ENCODE assay signal across 9 mouse cellular contexts in genomic region chr2:125516594-125516993, GRCm38 (mm10). TPM values are rescaled to one million over a fixed set of nuclear protein-coding genes. Genes with fewer than 3 reads are reported as not detected.
DNase-seq lines count a peak whose midpoint lies in the region; ATAC-seq and TF ChIP-seq lines count a peak whose summit lies in the region.
"Had no signal": no experiment of that assay in that cellular context is flagged by ENCODE, and none has a peak within 500 bp of the region (broad histone marks: within the 10 kb centered on the region; RNA-seq: fewer than 3 reads in every experiment).

No protein-coding gene starts in this region.

- no peaks in the 10 kb centered on the region for H3K4me1 ChIP-seq in lung, adult 2 months (ENCODE audit: control insufficient read depth, insufficient read depth, low read length)
- peaks cover 5% of the 10 kb centered on the region for H3K4me1 ChIP-seq in heart, adult 2 months (ENCODE audit: control insufficient read depth, insufficient read depth, low read length)

- peak; percentile 79 for TF ChIP-seq EP300 in heart, adult 2 months (IDR thresholded peaks at IDR 0.05; ENCODE audit: insufficient read depth, low read depth, low read length)

- intact Hi-C loops in heart, adult 2 months (cut with DNase I) = no loop called here

- whole genome bisulfite sequencing in lung, adult 2 months = 24% methylated on average over 4 of the region's 4 CpGs
- 12% methylated on average over 4 of the region's 4 CpGs for WGBS in heart, adult 2 months

- no peaks in the 10 kb centered on the region; the same call in 1 of the 2 replicates for H3K36me3 ChIP-seq in heart, adult 2 months (ENCODE audit: control insufficient read depth, insufficient read depth, low read length)

- TF ChIP-seq CTCF in lung, adult 2 months (IDR thresholded peaks at IDR 0.05; ENCODE audit: insufficient read depth, low read length) = no peak
- no peak for TF ChIP-seq CTCF in heart, adult 2 months (IDR thresholded peaks at IDR 0.05)

- H3K4me3 ChIP-seq in lung, adult 2 months (replicated peaks; ENCODE audit: extremely low read depth, low read depth, low read length) = no peak overlapping the region
- H3K4me3 ChIP-seq in heart, adult 2 months = no peak overlapping the region
- H3K4me3 ChIP-seq: erythroblast, embryonic 14.5 days had no signal

- no peaks in the 10 kb centered on the region for H3K79me2 ChIP-seq in heart, adult 2 months (replicated peaks; ENCODE audit: control insufficient read depth, insufficient read depth, low read length)

- ATAC-seq in monocyte, adult 5-6 weeks (replicated peaks; ENCODE audit: insufficient number of reproducible peaks, low FRiP score, low TSS enrichment, poor library complexity, severe bottlenecking) = no peak

- peak; percentile 39 to 58 for DNase-seq in lung, adult 18-20 months
- no peak for DNase-seq in lung, adult 2 months
- peak; percentile 72 to 81 for DNase-seq in heart, adult 2 months
- DNase-seq in kidney, postnatal 10 days = peak; percentile 88
- peak; percentile 46 for DNase-seq in mesoderm, embryonic 11.5 days (ENCODE audit: low read depth, low spot score)
- no peak for DNase-seq in cerebellum, adult 9-11 months
- DNase-seq in cerebellum, adult 8-10 months = no peak

- no peak for TF ChIP-seq POLR2A in lung, adult 2 months (IDR thresholded peaks at IDR 0.05; ENCODE audit: borderline replicate concordance, extremely low read depth, low read depth, low read length)
- TF ChIP-seq POLR2A in heart, adult 2 months (IDR thresholded peaks at IDR 0.05; ENCODE audit: insufficient read depth, low read depth, low read length) = no peak

- peak overlapping the region; percentile 41 for H3K27ac ChIP-seq in heart, adult 2 months

- H3K27me3 ChIP-seq in heart, adult 2 months (ENCODE audit: control insufficient read depth, insufficient read depth, low read length) = no peaks in the 10 kb centered on the region

- H3K9ac ChIP-seq in heart, adult 2 months (ENCODE audit: low read depth, low read length) = no peak overlapping the region

RNA-seq across cellular contexts. Expression of gene Fbn1, which starts 8.8 kb away (rescaled TPM):
- 20.2 and 30.6 TPM in 2 replicates for polyA plus RNA-seq in lung, adult 2 months (2012; rRNA removed)
- 10 to 100 TPM; 28.8 to 43.9 TPM for total RNA-seq in heart, adult 2 months (2021)
- 15.0 and 27.6 TPM in 2 replicates for polyA plus RNA-seq in heart, adult 2 months (2012; rRNA removed)
- total RNA-seq in monocyte, adult 5-6 weeks (2017) = not detected in 3 replicates
- polyA plus RNA-seq: erythroblast, embryonic 14.5 days had no signal

RNA-seq across cellular contexts. Expression of gene Gm9913, which starts 11.7 kb away (rescaled TPM):
- 0.43 and 0.52 TPM in 2 replicates for polyA plus RNA-seq in lung, adult 2 months (2012; rRNA removed)
- under 1 TPM; 0.21 to 0.23 TPM for total RNA-seq in heart, adult 2 months (2021)
- polyA plus RNA-seq in heart, adult 2 months (2012; rRNA removed) = 0.29 and 0.35 TPM in 2 replicates
- not detected in 3 replicates for total RNA-seq in monocyte, adult 5-6 weeks (2017)
- polyA plus RNA-seq: erythroblast, embryonic 14.5 days had no signal

Comparison
In these comparisons a context has a peak if more than half of its experiments do, and no peak if none do; other contexts are left out.
1. DNase-seq: peak in lung, adult 18-20 months (2 of 2), heart, adult 2 months (2 of 2), kidney, postnatal 10 days (single experiment) and mesoderm, embryonic 11.5 days (single experiment); none in lung, adult 2 months (single experiment), cerebellum, adult 9-11 months (single experiment) and cerebellum, adult 8-10 months (single experiment).
2. RNA of gene Fbn1, which starts 8.8 kb away (total RNA-seq): 28.8 to 43.9 TPM in heart, adult 2 months; not detected in monocyte, adult 5-6 weeks; every median in the first group is over 10 times any median in the second.